Mouse (Mus musculus) stomach, embryonic 14.5 days (tissue): Measurements from ENCODE around the gene Cep295nl. TPM values are rescaled to one million over a fixed set of nuclear protein-coding genes. Genes with fewer than 3 reads are reported as not detected.
"Not testable (repeated sequence)": the region's sequence is repeated elsewhere in the genome, so short reads cannot be mapped to it uniquely, and the experiment has no call there.

Experiments
- ATAC-seq: fragments of 200-750 bp; cut with Nextera tagmentation; 2 replicates; pipeline ENCODE4 v1.8.0; 2017; ENCODE audit warnings: low read depth, moderate TSS enrichment; ENCODE audit not compliant: insufficient number of reproducible peaks, insufficient read depth, low FRiP score
- H3K27ac ChIP-seq: fragments of 300-500 bp; sonication (generic); 2 replicates; pipeline ENCODE4 v1.5.1; 2014; ENCODE audit warnings: mild to moderate bottlenecking, low read length, moderate library complexity, mixed read lengths
- H3K27me3 ChIP-seq: fragments of 300-500 bp; sonication (generic); 2 replicates; pipeline ENCODE4 v1.6.1; 2014; ENCODE audit warnings: low read length, control low read depth, mixed read lengths; ENCODE audit not compliant: control insufficient read depth, insufficient read depth
- H3K36me3 ChIP-seq: fragments of 300-500 bp; sonication (generic); 2 replicates; pipeline ENCODE4 v1.6.1; 2014; ENCODE audit warnings: mild to moderate bottlenecking, control low read depth, low read length, moderate library complexity, mixed read lengths; ENCODE audit not compliant: control insufficient read depth, insufficient read depth
- H3K4me1 ChIP-seq: fragments of 300-500 bp; sonication (generic); 2 replicates; pipeline ENCODE4 v1.6.1; 2014; ENCODE audit warnings: low read length, control low read depth, mixed read lengths; ENCODE audit not compliant: control insufficient read depth, insufficient read depth
- H3K4me2 ChIP-seq: fragments of 300-500 bp; sonication (generic); replicated peaks from 2 replicates; pipeline ENCODE4 v1.6.1; 2014; ENCODE audit warnings: low read depth, low read length, control low read depth
- H3K4me3 ChIP-seq: fragments of 300-500 bp; sonication (generic); 2 replicates; pipeline ENCODE4 v1.5.1; 2014; ENCODE audit warnings: low read depth, low read length, control low read depth
- H3K9ac ChIP-seq: fragments of 300-500 bp; sonication (generic); replicated peaks from 2 replicates; pipeline ENCODE4 v1.6.1; 2014; ENCODE audit warnings: low read depth, mild to moderate bottlenecking, control low read depth, low read length, moderate library complexity, mixed read lengths
- H3K9me3 ChIP-seq: fragments of 300-500 bp; sonication (generic); 2 replicates; pipeline ENCODE4 v1.6.1; 2016; ENCODE audit warnings: low read depth, low read length, control low read depth; ENCODE audit not compliant: control insufficient read depth
- WGBS: fragments of 180-500 bp; shearing (Covaris S2); extraction: QIAGEN DNeasy Blood & Tissue Kit; methylation state at CpG from one replicate; pipeline ENCODE4 v1.1.7; 2014; 5-methylcytosine and 5-hydroxymethylcytosine counted together
- polyA plus RNA-seq: library from polyadenylated mRNA; unstranded; fragments of >200 nt; fragmentation: Nextera tagmentation; extraction: Ambion mirVana; gene quantifications from 2 replicates; pipeline ENCODE4 v1.2.1, GENCODE M21; 2014

Gene Cep295nl
- polyA plus RNA-seq = 0.62 TPM in 1 of 2 replicates, not detected in the other

GRCm38 (mm10) chr11:118342400-118342981, at the start of gene Cep295nl:
TSS of gene Cep295nl (minus strand) at chr11:118342500.
- H3K4me1 ChIP-seq = peaks cover 19% of the 10 kb centered on the region; the same call in 1 of the 2 replicates
- no peak within 1 kb of the TSS for H3K4me2 ChIP-seq
- no peak within 1 kb of the TSS for H3K9ac ChIP-seq
- no peak within 1 kb of the TSS for H3K27ac ChIP-seq
- no peak for ATAC-seq
- no peaks in the 10 kb centered on the region for H3K27me3 ChIP-seq
- H3K9me3 ChIP-seq = no peaks in the 10 kb centered on the region
- no peak within 1 kb of the TSS for H3K4me3 ChIP-seq
- no peaks in the 10 kb centered on the region for H3K36me3 ChIP-seq
- 22% methylated on average over 7 of the region's 7 CpGs for WGBS

- not testable (repeated sequence) for H3K4me3 ChIP-seq, H3K9ac ChIP-seq, H3K36me3 ChIP-seq, ATAC-seq, H3K4me2 ChIP-seq, H3K27ac ChIP-seq, H3K9me3 ChIP-seq, H3K27me3 ChIP-seq, H3K4me1 ChIP-seq
- WGBS = 94% methylated on average over 13 of the region's 13 CpGs
Observed at GRCm38 (mm10) chr11:118387816-118388215, 45.5 kb upstream of the Cep295nl start.

- 46% methylated on average over 11 of the region's 11 CpGs for WGBS
- Histone ChIP-seq H3K4me1 (peaks cover 5% of the 10 kb centered on the region; the same call in 1 of the 2 replicates), H3K27ac (no peak overlapping the region), H3K9ac (no peak overlapping the region), H3K4me3 (no peak overlapping the region), H3K4me2 (no peak overlapping the region), H3K9me3 (no peaks in the 10 kb centered on the region), H3K36me3 (no peaks in the 10 kb centered on the region), H3K27me3 (no peaks in the 10 kb centered on the region)
- ATAC-seq = 0 out of 2 replicates have a peak, but pooled peaks have one; percentile 42
Observed at GRCm38 (mm10) chr11:118379251-118380009, 37.1 kb upstream of the Cep295nl start.

- WGBS = 84% methylated on average over 6 of the region's 6 CpGs
- no peak overlapping the region for H3K9ac ChIP-seq
- H3K4me1 ChIP-seq = peaks cover 5% of the 10 kb centered on the region; the same call in 1 of the 2 replicates
- no peak overlapping the region for H3K27ac ChIP-seq
- H3K36me3 ChIP-seq = no peaks in the 10 kb centered on the region
- H3K4me3 ChIP-seq = no peak overlapping the region
- H3K9me3 ChIP-seq = no peaks in the 10 kb centered on the region
- ATAC-seq = no peak
- no peaks in the 10 kb centered on the region for H3K27me3 ChIP-seq
- H3K4me2 ChIP-seq = no peak overlapping the region
Observed at GRCm38 (mm10) chr11:118378656-118379055, 36.4 kb upstream of the Cep295nl start.

- H3K27ac ChIP-seq, H3K9me3 ChIP-seq, H3K4me2 ChIP-seq, ATAC-seq, H3K27me3 ChIP-seq, H3K4me1 ChIP-seq, H3K9ac ChIP-seq, H3K36me3 ChIP-seq, H3K4me3 ChIP-seq: not testable (repeated sequence)
Observed at GRCm38 (mm10) chr11:118376323-118376722, 34.0 kb upstream of the Cep295nl start.

GRCm38 (mm10) chr11:118375881-118376280, 33.6 kb upstream of the Cep295nl start:
- H3K36me3 ChIP-seq = no peaks in the 10 kb centered on the region
- no peak overlapping the region for H3K4me3 ChIP-seq
- no peak for ATAC-seq
- H3K9ac ChIP-seq = no peak overlapping the region
- 41% methylated on average over 5 of the region's 5 CpGs for WGBS
- no peak overlapping the region for H3K4me2 ChIP-seq
- H3K9me3 ChIP-seq = no peaks in the 10 kb centered on the region
- no peak overlapping the region for H3K27ac ChIP-seq
- H3K27me3 ChIP-seq = no peaks in the 10 kb centered on the region
- H3K4me1 ChIP-seq = peaks cover 5% of the 10 kb centered on the region; the same call in 1 of the 2 replicates

- WGBS = 73% methylated on average over 8 of the region's 8 CpGs
- no peak overlapping the region for H3K9ac ChIP-seq
- no peaks in the 10 kb centered on the region for H3K27me3 ChIP-seq
- no peaks in the 10 kb centered on the region for H3K36me3 ChIP-seq
- H3K9me3 ChIP-seq = no peaks in the 10 kb centered on the region
- no peak overlapping the region for H3K4me3 ChIP-seq
- no peak overlapping the region for H3K27ac ChIP-seq
- ATAC-seq = no peak
- peaks cover 5% of the 10 kb centered on the region; the same call in 1 of the 2 replicates for H3K4me1 ChIP-seq
- H3K4me2 ChIP-seq = no peak overlapping the region
Observed at GRCm38 (mm10) chr11:118375461-118375860, 33.2 kb upstream of the Cep295nl start.

- no peak overlapping the region for H3K9ac ChIP-seq
- no peak for ATAC-seq
- H3K9me3 ChIP-seq = no peaks in the 10 kb centered on the region
- H3K4me3 ChIP-seq = no peak overlapping the region
- H3K27ac ChIP-seq = no peak overlapping the region
- H3K27me3 ChIP-seq = no peaks in the 10 kb centered on the region
- no peak overlapping the region for H3K4me2 ChIP-seq
- H3K4me1 ChIP-seq = peaks cover 5% of the 10 kb centered on the region; the same call in 1 of the 2 replicates
- no peaks in the 10 kb centered on the region for H3K36me3 ChIP-seq
Observed at GRCm38 (mm10) chr11:118375006-118375405, 32.7 kb upstream of the Cep295nl start.
